ENCODE assay signal across 8 mouse cellular contexts in genomic region chr17:24072919-24073696, GRCm38 (mm10). TPM values are rescaled to one million over a fixed set of nuclear protein-coding genes. Genes with fewer than 3 reads are reported as not detected.
DNase-seq lines count a peak whose midpoint lies in the region; ATAC-seq lines count a peak whose summit lies in the region.

Gene Kctd5 (minus strand): TSS chr17:24073485.

- no peaks in the 10 kb centered on the region for H3K27me3 ChIP-seq in hindbrain, embryonic 12.5 days

- H3K4me2 ChIP-seq in hindbrain, embryonic 12.5 days (replicated peaks) = peak within 1 kb of the TSS; percentile 65

- peak within 1 kb of the TSS; percentile 96 for H3K4me3 ChIP-seq in hindbrain, embryonic 12.5 days

- H3K27ac ChIP-seq in hindbrain, embryonic 12.5 days = peak within 1 kb of the TSS; percentile 84

- ATAC-seq in hindbrain, embryonic 12.5 days (ENCODE audit: low FRiP score) = peak; percentile 97

- peak within 1 kb of the TSS; percentile 94 for H3K9ac ChIP-seq in hindbrain, embryonic 12.5 days

- peaks cover 14% of the 10 kb centered on the region for H3K4me1 ChIP-seq in hindbrain, embryonic 12.5 days

- WGBS in hindbrain, embryonic 12.5 days = under 1% methylated on average over 61 of the region's 62 CpGs

- H3K36me3 ChIP-seq in hindbrain, embryonic 12.5 days = peaks cover 14% of the 10 kb centered on the region

- no peaks in the 10 kb centered on the region for H3K9me3 ChIP-seq in hindbrain, embryonic 12.5 days (replicated peaks)

- DNase-seq in NIH3T3 (ENCODE audit: low read depth) = peak; percentile 98
- peak; percentile 97 for DNase-seq in cerebellum, postnatal 10 days
- peak; percentile 90 to 95 for DNase-seq in frontal cortex, postnatal 10 days (ENCODE audit: low spot score in 2 of 2)
- peak; percentile 97 for DNase-seq in layer of hippocampus, postnatal 14 days (ENCODE audit: low spot score in 2 of 2)
- peak; percentile 94 for DNase-seq in lung, postnatal 14 days
- peak; percentile 94 for DNase-seq in retina, adult 2 months (ENCODE audit: low read depth, low spot score)
- DNase-seq in thymus, postnatal 36 days = peak; percentile 85

RNA-seq across cellular contexts. Expression of gene Kctd5, which starts in this region (rescaled TPM):
- polyA plus RNA-seq in hindbrain, embryonic 12.5 days (2016; fragmentation: Nextera tagmentation; extraction: Ambion mirVana) = 94.2 and 97.0 TPM in 2 replicates
- 10 to 100 TPM; 53.0 to 53.8 TPM for total RNA-seq in layer of hippocampus, postnatal 14 days (2021)

Comparison
In these comparisons a context has a peak if more than half of its experiments do, and no peak if none do; other contexts are left out.
1. Peak in every context shown above with its lines: DNase-seq, ATAC-seq, H3K4me3 ChIP-seq and H3K27ac ChIP-seq.